Mouse (Mus musculus) megakaryocyte-erythroid progenitor cell, adult 5-6 weeks (primary cell): ENCODE measurements around the gene Eefsec. TPM values are rescaled to one million over a fixed set of nuclear protein-coding genes. Genes with fewer than 3 reads are reported as not detected.

Experiments used
- ATAC-seq: replicated peaks from 2 replicates; pipeline ENCODE4 v1.8.0; 2016; ENCODE audit warnings: mild to moderate bottlenecking, inconsistent platforms; ENCODE audit not compliant: severe bottlenecking, poor library complexity, low FRiP score, low TSS enrichment
- total RNA-seq, 2 experiments: library from RNA; stranded (forward) in 1 of 2; stranded (reverse) in 1 of 2; fragments of 200-1000, 215-1000 nt in 1 of 2; fragments of >200 nt in 1 of 2; fragmentation: Nextera tagmentation in 1 of 2; gene quantifications; 2 replicates each; pipeline ENCODE4 v1.2.3; 2014 to 2017

Gene Eefsec
- total RNA-seq, 2 experiments from 2014 or later: 23.2 to 31.6 TPM

DNA sequence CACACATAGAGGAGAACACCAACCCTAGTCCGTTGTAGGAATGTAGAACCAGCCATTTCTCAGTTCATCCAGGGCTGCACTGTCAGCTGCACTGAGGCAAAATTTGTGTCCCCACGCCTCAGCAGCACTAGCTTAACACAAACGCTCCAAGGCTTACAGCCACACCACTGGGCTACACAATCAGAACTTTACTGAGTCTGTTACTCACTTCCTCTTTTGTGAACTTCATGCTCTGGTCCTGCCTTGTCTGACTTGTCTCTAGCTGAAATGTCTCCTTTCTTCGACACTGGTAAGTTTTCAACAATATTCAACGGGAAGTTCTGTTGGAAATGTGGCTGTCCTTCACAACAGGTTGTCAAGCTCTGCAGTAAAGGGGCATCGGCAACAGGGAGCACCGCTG is 10.7 kb downstream of the Eefsec start:
- ATAC-seq: no peak

DNA sequence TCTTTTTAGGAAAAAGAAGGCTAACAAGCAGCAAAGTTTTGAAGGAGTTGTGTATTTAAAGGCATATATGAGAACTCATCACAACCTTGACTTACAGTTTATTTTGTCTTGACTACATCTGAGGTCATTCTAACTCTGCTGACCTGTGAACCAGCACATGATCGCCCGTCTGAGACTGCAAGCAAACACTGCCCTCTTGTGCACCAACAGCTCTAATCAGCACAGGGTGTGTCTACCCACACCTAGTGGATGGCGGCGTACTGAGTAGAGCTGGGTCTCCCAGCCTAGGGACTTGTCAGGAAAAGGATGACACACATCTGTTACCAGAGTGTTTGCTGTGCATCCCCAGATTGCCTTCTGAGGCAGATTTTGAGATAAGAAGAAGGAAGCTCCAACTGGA is 15.1 kb downstream of the Eefsec start:
- peak; percentile 93 for ATAC-seq

DNA sequence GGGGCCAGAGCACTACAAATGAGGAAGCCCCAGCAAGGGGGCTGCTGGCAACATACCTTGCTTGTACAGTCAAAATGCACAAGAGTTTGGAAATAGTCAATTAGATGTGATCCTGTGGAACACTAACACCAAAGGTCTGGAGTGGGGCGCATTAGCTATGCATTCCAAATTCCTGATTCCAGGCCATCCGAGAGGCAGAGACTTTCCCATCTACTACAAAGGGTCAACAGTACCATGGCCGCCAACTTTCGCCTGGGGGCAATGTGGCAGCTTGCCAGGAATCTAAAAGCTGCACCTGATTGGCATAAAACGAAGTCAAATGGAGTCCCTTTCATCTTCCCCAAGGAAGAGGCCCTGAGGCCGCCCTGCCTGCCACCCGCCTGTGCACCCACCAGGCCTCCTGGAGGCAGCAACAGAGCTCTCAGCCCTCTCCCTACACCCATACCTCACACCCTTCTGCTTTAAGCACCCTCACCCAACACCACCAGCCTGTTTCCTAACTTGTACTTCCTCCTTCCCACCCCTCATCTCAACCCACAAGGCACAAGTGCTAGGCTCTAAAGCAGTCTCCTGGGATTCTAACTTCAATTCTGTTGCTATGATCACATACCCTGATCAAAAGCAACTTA is 30.1 kb downstream of the Eefsec start:
- ATAC-seq: no peak

GRCm38 (mm10) chr6:88412604-88413003 is 33.7 kb downstream of the Eefsec start:
- no peak for ATAC-seq

DNA sequence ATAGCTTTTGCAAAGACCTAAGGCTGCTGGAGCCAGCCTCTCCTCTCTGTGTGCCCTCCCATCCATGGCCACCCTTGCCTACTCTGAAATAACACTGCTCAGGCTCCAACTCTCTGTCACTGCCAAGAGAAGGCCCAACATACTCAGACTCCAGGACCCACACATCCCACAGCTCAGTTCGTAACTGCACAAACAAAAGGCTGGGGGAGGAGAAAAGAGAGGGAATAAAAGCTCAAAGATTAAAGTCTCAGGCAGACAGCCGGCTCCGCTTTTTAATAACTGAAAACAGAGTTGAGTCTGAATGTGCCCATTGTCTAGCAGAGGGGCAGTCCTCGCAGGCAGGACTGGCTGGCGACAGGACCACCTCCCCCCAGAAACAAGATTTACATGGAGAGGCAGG is 36.8 kb downstream of the Eefsec start:
- no peak for ATAC-seq

GRCm38 (mm10) chr6:88400451-88400850 is 45.9 kb downstream of the Eefsec start:
- no peak for ATAC-seq

DNA sequence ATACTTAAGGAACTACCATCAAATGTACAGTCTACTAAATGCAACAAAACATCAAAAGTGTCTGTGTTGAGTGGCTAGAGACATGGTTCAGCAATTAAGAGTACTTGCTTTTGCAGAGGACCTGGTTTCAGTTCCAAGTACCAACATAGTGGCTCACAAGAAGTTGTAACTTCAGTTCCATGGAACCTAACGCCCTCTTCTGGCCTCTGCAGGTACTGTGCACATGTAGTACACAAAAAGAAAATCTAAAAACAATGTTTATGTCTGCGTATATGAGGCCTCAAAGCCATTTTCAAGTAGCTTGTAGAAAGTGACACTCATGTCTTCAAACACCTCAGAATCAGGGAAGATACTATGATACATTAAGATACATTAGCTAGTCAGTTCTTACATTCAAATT is 48.4 kb downstream of the Eefsec start:
- ATAC-seq: no peak

DNA sequence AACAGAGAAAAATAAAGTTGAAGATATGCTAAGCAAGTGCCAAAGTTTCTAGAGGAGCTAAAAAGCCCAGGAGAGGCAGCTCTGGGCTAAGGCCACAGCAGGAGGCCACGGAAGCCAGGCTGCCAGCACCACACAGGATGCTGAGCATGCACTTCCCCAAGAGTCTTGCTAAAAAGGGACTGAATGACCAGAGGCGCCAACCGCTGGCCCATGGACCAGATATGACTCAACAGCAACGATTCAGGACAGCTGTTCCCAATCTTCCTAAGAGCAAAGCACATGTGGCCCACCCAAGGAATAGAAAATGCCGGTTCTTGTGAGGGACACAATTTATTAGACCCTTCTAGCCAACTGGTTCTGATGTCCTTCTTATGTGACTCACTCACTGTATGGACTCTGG is 57.4 kb downstream of the Eefsec start:
- ATAC-seq: no peak

GRCm38 (mm10) chr6:88387836-88388724 is 58.3 kb downstream of the Eefsec start:
- no peak for ATAC-seq

DNA sequence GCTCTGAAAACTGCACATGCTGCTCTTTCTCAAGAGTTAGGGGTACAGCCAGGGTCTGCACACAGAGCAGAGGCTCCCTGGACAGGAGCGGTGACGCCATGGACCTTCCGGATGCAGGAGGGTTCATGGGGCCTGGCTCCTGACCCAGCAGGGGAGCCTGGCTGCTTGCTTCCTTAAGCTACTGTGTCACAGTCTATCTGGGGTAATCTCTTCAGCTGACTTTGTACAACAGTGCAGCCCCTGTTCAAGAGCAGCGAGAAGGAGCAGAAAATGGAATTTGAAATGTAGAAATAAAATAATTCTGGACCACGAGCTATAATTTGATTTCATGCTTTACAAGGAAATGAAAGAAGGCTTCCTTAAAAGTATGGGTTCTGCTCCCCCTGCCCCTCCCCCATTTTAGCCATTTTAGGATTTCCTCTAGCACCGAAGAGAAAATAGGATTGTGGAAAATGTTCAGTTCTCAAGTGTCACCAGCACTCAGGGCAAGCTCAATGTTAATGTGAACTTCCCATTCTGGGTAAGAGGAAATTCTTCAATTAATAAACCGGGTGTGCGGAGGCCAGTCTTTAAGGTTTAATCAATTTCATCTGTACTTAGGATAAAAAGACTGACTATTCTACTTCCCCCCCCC is 61.8 kb downstream of the Eefsec start:
- ATAC-seq: no peak

DNA sequence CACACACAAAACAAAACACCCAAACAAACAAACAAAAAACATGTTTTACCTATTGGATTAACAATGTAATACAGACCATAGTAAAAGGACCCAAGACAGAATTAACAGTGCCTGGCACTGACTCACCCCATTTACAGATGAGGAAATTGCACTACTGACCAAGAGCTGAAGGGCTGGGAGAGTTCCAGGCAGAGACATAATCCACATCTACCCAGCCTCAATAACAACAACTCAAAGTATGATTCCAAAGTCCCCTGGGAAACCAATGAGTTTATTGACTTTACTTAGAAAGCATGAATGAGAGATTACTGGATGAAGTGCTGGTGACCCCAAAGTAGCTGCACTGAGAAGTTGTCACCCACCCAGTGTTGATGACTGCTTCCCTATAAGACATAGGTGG is 62.6 kb downstream of the Eefsec start:
- no peak for ATAC-seq

- ATAC-seq: peak; percentile 30
Measured at GRCm38 (mm10) chr6:88379756-88380155, 66.6 kb downstream of the Eefsec start.

GRCm38 (mm10) chr6:88378829-88379228 is 67.5 kb downstream of the Eefsec start:
- ATAC-seq: peak; percentile 48

DNA sequence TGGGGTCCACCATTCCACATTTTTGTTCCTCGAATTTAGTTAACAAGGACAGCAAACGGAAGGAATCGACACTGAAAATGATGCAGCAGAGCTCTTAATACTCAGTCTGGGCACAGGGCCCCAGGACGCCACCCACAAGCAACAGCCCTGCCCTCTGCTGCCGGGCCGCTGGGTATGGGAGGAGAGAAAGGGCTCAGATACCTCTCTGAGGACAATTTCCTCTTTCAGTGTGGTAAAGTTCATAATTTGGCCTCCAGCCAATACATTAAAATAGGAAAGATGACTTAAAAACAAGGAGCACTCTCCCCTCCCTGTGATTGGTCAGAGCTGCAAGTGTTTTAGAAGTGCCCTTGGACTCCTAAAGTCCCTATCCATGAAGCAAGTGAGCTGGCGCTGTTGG is 72.1 kb downstream of the Eefsec start:
- 0 out of 2 replicates have a peak, but pooled peaks have one; percentile 50 for ATAC-seq

DNA sequence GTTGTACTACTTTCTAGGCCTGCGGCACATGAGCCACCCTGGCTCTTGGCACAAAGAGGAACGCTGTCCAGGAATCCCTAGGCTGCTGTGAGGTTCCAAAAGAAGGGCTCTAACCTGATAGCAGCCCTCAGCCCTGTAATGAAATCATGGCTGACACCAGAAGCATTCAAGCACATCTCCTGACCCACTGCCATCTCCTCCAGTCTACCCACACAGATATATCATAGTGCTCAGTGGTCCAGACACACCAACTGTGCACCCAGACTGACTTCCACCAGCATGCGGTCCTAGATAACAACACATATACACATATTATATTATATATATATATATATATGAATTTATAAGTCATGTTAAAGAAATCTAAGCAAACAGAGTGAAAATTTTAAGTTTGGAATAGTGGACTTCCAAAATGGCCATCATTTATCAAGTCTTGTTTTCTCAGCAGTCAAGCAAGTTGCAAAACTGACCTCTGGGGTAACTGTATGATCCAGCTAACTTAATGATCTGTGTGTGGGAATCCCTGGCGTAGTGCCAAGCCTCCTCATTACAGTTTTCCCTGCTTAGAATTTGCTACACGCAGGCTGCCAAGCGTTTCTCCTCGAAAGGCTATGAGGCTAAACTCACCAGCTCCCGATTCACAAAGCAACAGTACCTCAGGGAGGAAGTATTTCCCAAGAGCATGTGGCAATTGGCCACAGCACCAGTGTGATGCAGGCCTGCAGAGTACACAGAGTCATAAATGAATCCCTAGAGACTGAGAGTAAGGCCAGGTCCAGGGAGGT is 76.3 kb downstream of the Eefsec start:
- no peak; the same call in 1 of the 2 replicates for ATAC-seq

- ATAC-seq: no peak
Measured at GRCm38 (mm10) chr6:88363475-88364012, 82.8 kb downstream of the Eefsec start.

DNA sequence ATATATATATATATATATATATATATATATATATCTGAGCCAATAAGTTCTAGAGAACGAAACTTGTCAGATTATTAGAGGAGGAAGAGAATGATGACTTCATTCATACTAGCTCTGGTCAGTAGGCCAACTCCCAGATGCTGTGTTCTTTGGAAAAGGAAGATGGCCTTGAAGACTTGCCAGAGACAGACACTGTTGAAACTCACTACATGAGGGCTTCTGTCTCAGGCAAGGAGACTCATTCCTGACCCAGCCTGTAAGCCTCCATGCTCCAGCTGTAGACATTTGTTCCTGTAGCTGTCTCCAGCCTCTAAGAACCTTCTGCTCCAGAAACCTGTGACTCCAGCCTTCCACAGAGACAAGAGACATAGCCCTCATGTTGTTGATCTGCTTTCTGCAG is 85.2 kb downstream of the Eefsec start:
- ATAC-seq: no peak

DNA sequence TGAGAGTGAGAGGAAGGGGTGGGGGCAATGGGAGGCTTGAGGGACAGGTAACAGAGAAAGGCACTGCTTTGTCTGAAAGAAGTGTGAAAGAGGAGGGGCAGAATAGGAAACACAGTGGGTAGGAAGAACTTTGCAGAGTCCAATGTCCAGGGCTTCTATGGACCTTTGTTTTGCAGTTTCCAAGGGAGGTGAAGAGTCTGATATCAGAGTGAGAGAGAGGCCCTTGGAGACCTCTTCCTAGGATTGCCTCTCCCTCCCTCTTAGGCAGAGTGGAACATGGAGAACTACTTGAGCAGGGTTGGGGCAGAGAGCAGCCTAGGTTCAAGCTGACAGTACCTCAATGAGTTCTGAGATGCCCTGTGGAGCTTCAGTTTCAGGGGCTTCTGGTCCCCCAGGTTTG is 88.1 kb downstream of the Eefsec start:
- no peak for ATAC-seq

DNA sequence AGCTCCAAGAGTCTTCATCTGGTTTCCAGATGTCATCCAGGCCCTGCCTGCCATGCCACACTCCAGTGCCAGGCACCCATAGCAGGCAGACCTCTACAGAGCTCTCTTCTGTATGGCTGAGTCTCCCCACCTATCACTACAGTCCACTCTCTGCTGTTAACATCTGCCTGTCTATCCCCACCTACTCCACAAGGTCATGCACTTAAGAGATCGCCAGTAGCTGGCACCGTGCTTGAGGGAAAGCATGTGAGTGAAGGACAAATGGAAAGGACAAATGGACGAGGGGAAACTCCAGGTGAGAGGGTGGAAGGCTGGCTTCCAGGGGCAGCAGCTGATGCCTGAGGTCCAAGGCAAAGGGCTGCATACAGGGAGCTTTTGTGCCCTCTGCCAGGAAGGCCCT is 90.5 kb downstream of the Eefsec start:
- ATAC-seq: no peak
